ENCODE assay signal across 22 mouse cellular contexts in genomic region chr11:74496581-74496980, GRCm38 (mm10).
DNase-seq lines count a peak whose midpoint lies in the region; ATAC-seq and TF ChIP-seq lines count a peak whose summit lies in the region.
"Had no signal": no experiment of that assay in that cellular context is flagged by ENCODE, and none has a peak within 500 bp of the region (broad histone marks: within the 10 kb centered on the region; RNA-seq: fewer than 3 reads in every experiment).

No protein-coding gene starts in this region.

- in situ Hi-C loops in CH12.LX (cut with MboI; ENCODE audit: low pct_ligation_motif_present, low pct_unique_long_range_greater_than_20kb, low sequenced_read_pairs), result no loop called here

- no peak for DNase-seq in CH12.LX (ENCODE audit: extremely low read depth)
- peak; percentile 34 for DNase-seq in MEL (ENCODE audit: low read depth, low spot score)
- no peak for DNase-seq in urinary bladder, postnatal 36 days (ENCODE audit: low spot score in 2 of 2)
- DNase-seq: adrenal gland, adult 2 months; adrenal gland, adult 8-10 months; adrenal gland, postnatal 10 days; adrenal gland, postnatal 14 days; adrenal gland, postnatal 25 days; adrenal gland, postnatal 36 days; B cell, adult 2 months; cerebellum, adult 11 months; cerebellum, adult 11-12 months; cerebellum, adult 18-20 months; cerebellum, adult 2 months; cerebellum, adult 8-10 months had no signal

- no peak for TF ChIP-seq CTCF in intestine, postnatal 0 days (IDR thresholded peaks at IDR 0.05; ENCODE audit: low read depth)
- TF ChIP-seq CTCF in CH12.LX (conservative IDR thresholded peaks at IDR 0.05 in 1 of 2, IDR thresholded peaks at IDR 0.05 in 1 of 2; ENCODE audit: low read depth in 2 of 2, low read length in 2 of 2) (no peak), MEL (IDR thresholded peaks at IDR 0.05 in 2 of 3, conservative IDR thresholded peaks at IDR 0.05 in 1 of 3; ENCODE audit: control insufficient read depth in 1 of 3, insufficient read depth in 1 of 3, low read depth in 2 of 3, low read length in 3 of 3, poor library complexity in 1 of 3, severe bottlenecking in 1 of 3) (no peak)

- no peak overlapping the region for H3K4me3 ChIP-seq in intestine, postnatal 0 days (ENCODE audit: low read depth, low read length)
- no peak overlapping the region for H3K4me3 ChIP-seq in intestine, embryonic 15.5 days (replicated peaks)
- H3K4me3 ChIP-seq in CH12.LX (replicated peaks in 1 of 3; ENCODE audit: low read depth in 2 of 3, low read length in 2 of 3, poor library complexity in 1 of 3) (no peak overlapping the region), MEL (ENCODE audit: control insufficient read depth in 1 of 2, insufficient read depth in 1 of 2, low read depth in 2 of 2, low read length in 2 of 2) (no peak overlapping the region)
- H3K4me3 ChIP-seq in kidney, embryonic 14.5 days (ENCODE audit: low read length), result no peak overlapping the region

- peaks cover 7% of the 10 kb centered on the region for H3K4me1 ChIP-seq in intestine, postnatal 0 days (replicated peaks; ENCODE audit: control insufficient read depth, insufficient read depth, low read length)
- peaks cover 20% of the 10 kb centered on the region for H3K4me1 ChIP-seq in intestine, embryonic 15.5 days (replicated peaks)
- peaks cover 27 to 89% of the 10 kb centered on the region in 2 experiments for H3K4me1 ChIP-seq in CH12.LX (ENCODE audit: control insufficient read depth in 1 of 2, insufficient read depth in 2 of 2)
- 0 out of 4 replicates have a peak, but pooled peaks cover 0 to 5% of the 10 kb centered on the region in 2 experiments for H3K4me1 ChIP-seq in MEL (ENCODE audit: control insufficient read depth in 1 of 2, insufficient read depth in 2 of 2, low read length in 2 of 2)
- H3K4me1 ChIP-seq in kidney, embryonic 14.5 days (ENCODE audit: control insufficient read depth, insufficient read depth, low read length), result 0 out of 2 replicates have a peak, but pooled peaks cover 15% of the 10 kb centered on the region

- TF ChIP-seq POLR2A in CH12.LX (IDR thresholded peaks at IDR 0.05; ENCODE audit: low read depth, low read length) (no peak), MEL (IDR thresholded peaks at IDR 0.05; ENCODE audit: control insufficient read depth in 1 of 2, insufficient read depth in 1 of 2, low read depth in 1 of 2, low read length in 2 of 2, poor library complexity in 1 of 2) (no peak)

- H3K79me2 ChIP-seq in CH12.LX (replicated peaks; ENCODE audit: control insufficient read depth, extremely low read depth, insufficient read depth, poor library complexity, severe bottlenecking) (peaks cover 89% of the 10 kb centered on the region), MEL (ENCODE audit: control insufficient read depth, insufficient read depth, low read length, poor library complexity) (no peaks in the 10 kb centered on the region)

- dilution Hi-C loops in CH12.LX (cut with MboI; ENCODE audit: extremely low pct_ligation_motif_present, extremely low pct_unique_long_range_greater_than_20kb, low sequenced_read_pairs), result no loop called here

- no peaks in the 10 kb centered on the region for H3K9me3 ChIP-seq in intestine, postnatal 0 days (ENCODE audit: control insufficient read depth)
- no peaks in the 10 kb centered on the region for H3K9me3 ChIP-seq in intestine, embryonic 15.5 days
- H3K9me3 ChIP-seq in CH12.LX (replicated peaks; ENCODE audit: low read length), result peaks cover 7% of the 10 kb centered on the region
- no peaks in the 10 kb centered on the region for H3K9me3 ChIP-seq in MEL (replicated peaks; ENCODE audit: insufficient read depth, low read length)
- H3K9me3 ChIP-seq in kidney, embryonic 14.5 days (ENCODE audit: control insufficient read depth, low read length), result no peaks in the 10 kb centered on the region; the same call in 1 of the 2 replicates
- H3K9me3 ChIP-seq: G1E had no signal

- no peaks in the 10 kb centered on the region for H3K27me3 ChIP-seq in intestine, postnatal 0 days (replicated peaks; ENCODE audit: control insufficient read depth, insufficient read depth, low read length)
- H3K27me3 ChIP-seq in intestine, embryonic 15.5 days (replicated peaks), result no peaks in the 10 kb centered on the region
- no peaks in the 10 kb centered on the region for H3K27me3 ChIP-seq in CH12.LX (replicated peaks)
- H3K27me3 ChIP-seq in MEL (ENCODE audit: control insufficient read depth in 1 of 2, insufficient read depth in 2 of 2, low read length in 2 of 2), result no peaks in the 10 kb centered on the region
- H3K27me3 ChIP-seq in kidney, embryonic 14.5 days (ENCODE audit: control insufficient read depth, insufficient read depth, low read length), result no peaks in the 10 kb centered on the region
- H3K27me3 ChIP-seq: Patski had no signal

- H3K27ac ChIP-seq in intestine, postnatal 0 days (ENCODE audit: low read depth, low read length), result no peak overlapping the region
- H3K27ac ChIP-seq in intestine, embryonic 15.5 days, result no peak overlapping the region
- 0 out of 2 replicates have a peak overlapping the region, but pooled peaks have one; percentile 0 for H3K27ac ChIP-seq in CH12.LX (ENCODE audit: insufficient read depth, low read depth)
- H3K27ac ChIP-seq in MEL (ENCODE audit: control insufficient read depth, low read depth, low read length), result no peak overlapping the region
- no peak overlapping the region for H3K27ac ChIP-seq in kidney, embryonic 14.5 days (ENCODE audit: low read depth, low read length)

- H3K9ac ChIP-seq in intestine, postnatal 0 days (ENCODE audit: low read depth, low read length), result no peak overlapping the region
- H3K9ac ChIP-seq in intestine, embryonic 15.5 days, result no peak overlapping the region
- H3K9ac ChIP-seq in CH12.LX (ENCODE audit: insufficient read depth, low read depth) (no peak overlapping the region), MEL (ENCODE audit: control insufficient read depth, low read depth, low read length, poor library complexity, severe bottlenecking) (no peak overlapping the region)
- no peak overlapping the region for H3K9ac ChIP-seq in kidney, embryonic 14.5 days (ENCODE audit: low read depth, low read length)

- H3K4me2 ChIP-seq in intestine, postnatal 0 days (replicated peaks; ENCODE audit: low read depth), result no peak overlapping the region
- H3K4me2 ChIP-seq in intestine, embryonic 15.5 days (replicated peaks), result no peak overlapping the region
- no peak overlapping the region for H3K4me2 ChIP-seq in CH12.LX (ENCODE audit: insufficient read depth, low read depth, poor library complexity, severe bottlenecking)
- no peak overlapping the region for H3K4me2 ChIP-seq in kidney, embryonic 14.5 days (replicated peaks; ENCODE audit: low read depth, low read length)

- ATAC-seq in intestine, postnatal 0 days, result peak; percentile 58
- no peak for ATAC-seq in intestine, embryonic 15.5 days
- ATAC-seq in kidney, embryonic 14.5 days (ENCODE audit: low FRiP score, low TSS enrichment), result no peak
- ATAC-seq: activated CD4-positive, CD25-positive, alpha-beta regulatory T cell, adult 4 months; CD4-positive, CD25-positive, alpha-beta regulatory T cell, adult 4 months; Patski had no signal

- 81% methylated on average over 3 of the region's 3 CpGs for WGBS in intestine, postnatal 0 days
- 93% methylated on average over 3 of the region's 3 CpGs for WGBS in intestine, embryonic 15.5 days
- WGBS in kidney, embryonic 14.5 days, result 92% methylated on average over 3 of the region's 3 CpGs

- TF ChIP-seq EP300 in CH12.LX (IDR thresholded peaks at IDR 0.05; ENCODE audit: low read length) (no peak), MEL (IDR thresholded peaks at IDR 0.05; ENCODE audit: low read depth in 1 of 2, low read length in 2 of 2) (no peak)

- TF ChIP-seq RAD21 in CH12.LX (IDR thresholded peaks at IDR 0.05; ENCODE audit: low read depth, low read length) (no peak), MEL (IDR thresholded peaks at IDR 0.05; ENCODE audit: low read depth, low read length) (no peak)

- no peaks in the 10 kb centered on the region for H3K36me3 ChIP-seq in intestine, postnatal 0 days (ENCODE audit: control insufficient read depth, insufficient read depth)
- H3K36me3 ChIP-seq in intestine, embryonic 15.5 days, result no peaks in the 10 kb centered on the region
- peaks cover 24 to 87% of the 10 kb centered on the region in 2 experiments for H3K36me3 ChIP-seq in CH12.LX (replicated peaks in 1 of 2; ENCODE audit: control insufficient read depth in 1 of 2, insufficient read depth in 1 of 2, low read length in 1 of 2)
- no peaks in the 10 kb centered on the region for H3K36me3 ChIP-seq in MEL (ENCODE audit: control insufficient read depth in 1 of 2, insufficient read depth in 2 of 2, low read length in 2 of 2)
- no peaks in the 10 kb centered on the region for H3K36me3 ChIP-seq in kidney, embryonic 14.5 days (ENCODE audit: control insufficient read depth, insufficient read depth, low read length)

TF ChIP-seq in CH12.LX, 34 proteins besides CTCF, POLR2A, EP300 and RAD21:
- peak; percentile 92 for TF ChIP-seq MAFK (IDR thresholded peaks at IDR 0.05; ENCODE audit: insufficient replicate concordance, low read length)
- TF ChIP-seq MEF2A (IDR thresholded peaks at IDR 0.05; ENCODE audit: borderline replicate concordance, low read depth, low read length), result no peak
TF ChIP-seq in CH12.LX: peak in this region for 1.

TF ChIP-seq in MEL, 35 proteins besides CTCF, POLR2A, EP300 and RAD21:
- TF ChIP-seq BHLHE40 (IDR thresholded peaks at IDR 0.05; ENCODE audit: borderline replicate concordance, low read depth, low read length), result no peak
- no peak for TF ChIP-seq POLR2AphosphoS5 (IDR thresholded peaks at IDR 0.05; ENCODE audit: borderline replicate concordance, low read depth, low read length)
- TF ChIP-seq SIN3A (IDR thresholded peaks at IDR 0.05; ENCODE audit: low read length), result no peak
- no peak for TF ChIP-seq SMC3 (IDR thresholded peaks at IDR 0.05; ENCODE audit: low read depth, low read length)
- TF ChIP-seq TCF12 (IDR thresholded peaks at IDR 0.05; ENCODE audit: low read depth, low read length), result no peak
- no peak for TF ChIP-seq E2F4 (IDR thresholded peaks at IDR 0.05; ENCODE audit: borderline replicate concordance, low read depth, low read length)
- no peak for TF ChIP-seq MEF2A (IDR thresholded peaks at IDR 0.05; ENCODE audit: extremely low read depth, insufficient replicate concordance, low read depth, low read length, poor library complexity, severe bottlenecking)
- no peak for TF ChIP-seq ETS1 (IDR thresholded peaks at IDR 0.05; ENCODE audit: low read depth, low read length)
- TF ChIP-seq MAFK (IDR thresholded peaks at IDR 0.05; ENCODE audit: borderline replicate concordance, low read depth, low read length), result no peak
- TF ChIP-seq ZMIZ1 (IDR thresholded peaks at IDR 0.05; ENCODE audit: low read depth, low read length), result no peak
- TF ChIP-seq TBP (IDR thresholded peaks at IDR 0.05; ENCODE audit: low read depth, low read length), result no peak
